Mouse (Mus musculus): ENCODE data around the gene Myom1.

The Myom1 gene

GRCm38 (mm10) chr17:71136384-71137333 is 134.2 kb downstream of the Myom1 start:
- no peak for DNase-seq (ENCODE audit: low read depth, low spot score)

GRCm38 (mm10) chr17:71137334-71137721 is 134.9 kb downstream of the Myom1 start:
- DNase-seq (ENCODE audit: low read depth, low spot score), result no peak

GRCm38 (mm10) chr17:71142068-71142467 is 139.6 kb downstream of the Myom1 start:
- DNase-seq (ENCODE audit: low read depth, low spot score), result no peak

GRCm38 (mm10) chr17:71143155-71143554 is 140.7 kb downstream of the Myom1 start:
- no peak for DNase-seq (ENCODE audit: low read depth, low spot score)

GRCm38 (mm10) chr17:71144322-71145116 is 142.1 kb downstream of the Myom1 start:
- no peak for DNase-seq (ENCODE audit: low read depth, low spot score)

- no peak for DNase-seq (ENCODE audit: low read depth, low spot score)
Observed at GRCm38 (mm10) chr17:71145248-71145961, 143.0 kb downstream of the Myom1 start.

- DNase-seq (ENCODE audit: low read depth, low spot score), result no peak
Observed at GRCm38 (mm10) chr17:71153356-71153755, 150.9 kb downstream of the Myom1 start.

GRCm38 (mm10) chr17:71155271-71155670 is 152.8 kb downstream of the Myom1 start:
- no peak for DNase-seq (ENCODE audit: low read depth, low spot score)

- no peak for DNase-seq (ENCODE audit: low read depth, low spot score)
Observed at GRCm38 (mm10) chr17:71159152-71159567, 156.7 kb downstream of the Myom1 start.

- DNase-seq (ENCODE audit: low read depth, low spot score), result no peak
Observed at GRCm38 (mm10) chr17:71159720-71160119, 157.3 kb downstream of the Myom1 start.

GRCm38 (mm10) chr17:71160244-71160995 is 158.0 kb downstream of the Myom1 start:
- DNase-seq (ENCODE audit: low read depth, low spot score), result no peak

- peak; percentile 64 for DNase-seq (ENCODE audit: low read depth, low spot score)
Observed at GRCm38 (mm10) chr17:71164991-71165390, 162.6 kb downstream of the Myom1 start.

GRCm38 (mm10) chr17:71168205-71168815 is 165.9 kb downstream of the Myom1 start:
- DNase-seq (ENCODE audit: low read depth, low spot score), result no peak

GRCm38 (mm10) chr17:71168846-71169245 is 166.4 kb downstream of the Myom1 start:
- DNase-seq (ENCODE audit: low read depth, low spot score), result peak; percentile 45

- no peak for DNase-seq (ENCODE audit: low read depth, low spot score)
Observed at GRCm38 (mm10) chr17:71169639-71170038, 167.2 kb downstream of the Myom1 start.

- DNase-seq (ENCODE audit: low read depth, low spot score), result no peak
Observed at GRCm38 (mm10) chr17:71171161-71171560, 168.7 kb downstream of the Myom1 start.
